Mouse (Mus musculus): ENCODE measurements around the gene Tasp1.

Tasp1 gene

GRCm38 (mm10) chr2:140066353-140067314 is at the start of gene Tasp1:
TSS of gene Tasp1 (minus strand) at chr2:140066805.
- under 1% methylated on average over 68 of the region's 68 CpGs for WGBS

DNA sequence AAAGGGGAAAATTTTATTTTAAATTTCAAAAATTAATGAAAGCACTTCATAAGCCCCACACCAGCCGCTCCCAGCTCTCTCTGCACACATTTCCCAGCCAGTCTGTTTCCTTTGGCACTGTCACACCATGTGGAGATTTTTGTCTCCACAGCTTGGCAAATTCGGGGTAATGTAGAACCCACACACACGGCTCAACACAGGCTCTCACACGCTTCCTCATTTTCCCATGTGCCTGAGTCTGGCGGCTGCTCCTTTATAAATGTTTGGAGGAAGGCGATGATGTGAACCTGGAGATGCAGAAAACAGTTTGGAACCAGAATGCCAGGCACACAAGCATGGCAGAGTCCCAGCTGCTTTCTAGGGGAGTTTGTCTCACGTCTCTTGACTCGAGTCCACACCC is 47.2 kb upstream of the Tasp1 start:
- 49% methylated on average over 8 of the region's 8 CpGs for WGBS

GRCm38 (mm10) chr2:140108945-140109344 is 42.3 kb upstream of the Tasp1 start:
- WGBS = 36% methylated on average over 1 of the region's 1 CpGs

DNA sequence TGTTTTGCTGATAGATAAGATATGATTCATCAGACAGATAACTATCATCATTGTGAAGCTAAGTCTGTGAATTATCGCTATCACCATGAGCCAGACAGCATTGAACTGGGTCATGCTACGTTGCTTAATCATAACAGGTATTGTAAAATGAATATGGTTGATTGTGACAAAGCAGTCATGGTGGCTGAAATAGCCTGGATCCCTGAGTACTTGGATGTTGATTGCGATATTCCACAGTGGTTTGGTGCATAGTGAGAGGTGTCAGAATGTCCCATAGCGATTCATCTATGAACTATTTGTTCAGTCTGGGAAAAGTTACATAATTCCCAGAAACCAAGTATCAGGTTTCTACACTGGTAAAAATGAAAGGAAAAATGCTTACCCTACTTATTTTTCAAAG is 41.0 kb upstream of the Tasp1 start:
- 84% methylated on average over 4 of the region's 4 CpGs for WGBS

DNA sequence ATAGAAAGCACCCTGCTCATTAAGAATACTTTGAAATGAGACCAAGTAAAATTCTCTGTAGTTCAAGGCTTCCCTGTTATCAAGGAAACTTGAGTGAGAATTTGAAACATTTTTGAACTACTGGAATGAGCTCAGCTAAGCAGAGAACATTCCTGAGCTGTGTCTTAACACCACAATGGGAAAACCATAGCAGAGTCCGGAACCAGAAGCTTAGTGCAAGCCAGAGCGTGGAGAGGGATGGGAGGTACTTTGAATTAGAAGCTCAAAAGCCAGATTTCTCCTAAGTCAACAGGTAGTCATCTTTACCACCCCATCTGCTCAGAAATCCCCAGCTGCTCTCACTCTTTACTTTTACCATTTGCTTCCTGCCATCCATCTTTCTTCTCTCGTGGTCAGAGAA is 38.3 kb upstream of the Tasp1 start:
- 48% methylated on average over 3 of the region's 3 CpGs for WGBS

DNA sequence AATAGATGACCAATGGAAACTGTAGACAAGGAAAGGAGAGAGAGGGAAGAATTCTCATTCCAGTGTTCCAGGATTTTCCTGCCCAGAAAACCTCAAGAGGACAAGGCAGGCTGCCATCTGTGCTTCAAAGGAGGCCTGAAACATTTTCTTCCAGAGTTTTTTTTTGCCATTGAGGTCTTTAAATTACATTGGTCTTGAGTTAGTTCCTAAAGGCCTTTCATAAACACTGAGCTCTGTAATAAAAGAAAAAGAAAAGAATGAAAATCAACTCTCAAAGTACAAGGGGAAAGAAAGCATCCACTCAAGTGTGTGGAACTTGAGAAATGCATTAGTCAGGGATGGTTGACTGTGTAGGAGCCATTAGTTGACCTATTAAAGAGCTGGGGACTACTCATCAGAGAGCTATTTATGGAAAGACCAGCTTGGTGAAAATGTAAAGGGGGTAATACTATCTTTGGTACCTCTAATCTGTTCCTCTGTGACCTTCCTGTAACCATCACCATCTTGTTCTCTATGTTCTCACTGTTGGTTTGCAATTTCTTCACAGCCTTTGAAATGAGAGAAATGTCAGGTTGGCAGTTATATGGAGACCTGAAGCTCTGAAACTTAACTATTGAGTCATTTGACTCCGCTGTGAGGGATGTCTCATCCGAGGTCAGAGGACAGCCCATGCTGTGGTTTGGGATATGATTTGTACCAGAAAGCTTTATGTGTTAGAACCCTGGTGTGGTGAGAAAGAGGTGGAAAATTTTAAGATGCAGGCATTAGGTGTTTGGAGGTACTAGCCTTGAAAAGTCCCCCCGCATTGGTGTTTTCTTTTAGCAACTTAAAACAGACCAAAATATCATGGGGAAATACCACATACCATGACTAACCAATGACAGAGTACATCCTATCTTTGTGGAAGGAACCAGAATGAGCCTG is 34.2 kb upstream of the Tasp1 start:
- WGBS = 88% methylated on average over 3 of the region's 3 CpGs

DNA sequence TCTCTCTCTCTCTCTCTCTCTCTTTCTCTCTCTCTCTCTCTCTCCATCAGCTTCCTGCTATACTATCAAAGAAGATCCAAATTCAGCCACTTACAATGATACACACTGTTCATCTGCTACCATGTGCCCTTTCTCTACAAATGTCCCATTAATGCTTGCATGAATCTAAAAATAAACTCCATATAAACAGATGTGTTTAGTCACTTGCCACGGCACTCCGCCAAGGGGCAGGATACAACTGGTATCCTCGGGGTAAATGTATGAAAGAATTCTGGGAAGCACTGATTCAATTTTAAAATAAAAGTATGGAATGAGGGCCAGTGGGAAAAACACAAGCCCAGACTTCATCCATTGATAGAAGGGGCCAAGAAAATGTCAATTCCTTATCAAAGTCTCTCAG is 33.4 kb upstream of the Tasp1 start:
- WGBS = 63% methylated on average over 3 of the region's 3 CpGs

DNA sequence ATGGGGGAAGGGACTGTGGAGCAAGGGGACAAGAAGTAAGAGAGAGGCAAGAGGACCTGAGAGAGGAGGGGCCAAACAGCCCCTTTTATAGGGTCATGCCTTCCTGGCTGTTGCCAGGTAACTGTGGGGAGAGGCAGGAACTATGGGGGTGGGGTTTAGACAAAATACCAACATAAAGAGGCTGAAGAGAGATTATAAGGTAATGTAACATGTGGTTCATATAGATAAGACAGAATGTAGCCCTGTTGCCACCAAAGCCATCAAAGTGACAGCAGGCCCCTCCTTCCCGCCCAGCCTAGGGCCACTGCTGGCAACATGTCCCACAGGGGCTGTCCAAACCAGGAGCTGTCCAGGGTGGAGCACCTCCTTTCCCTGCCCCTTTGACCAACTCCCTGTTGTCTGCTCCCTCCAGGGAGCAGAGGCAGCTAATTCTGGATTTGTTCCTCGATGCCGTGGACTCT is 30.6 kb upstream of the Tasp1 start:
- 83% methylated on average over 3 of the region's 3 CpGs for WGBS

GRCm38 (mm10) chr2:140096034-140096433 is 29.4 kb upstream of the Tasp1 start:
- WGBS = 77% methylated on average over 5 of the region's 5 CpGs

- WGBS = 70% methylated on average over 5 of the region's 5 CpGs
Measured at GRCm38 (mm10) chr2:140093433-140093832, 26.8 kb upstream of the Tasp1 start.

DNA sequence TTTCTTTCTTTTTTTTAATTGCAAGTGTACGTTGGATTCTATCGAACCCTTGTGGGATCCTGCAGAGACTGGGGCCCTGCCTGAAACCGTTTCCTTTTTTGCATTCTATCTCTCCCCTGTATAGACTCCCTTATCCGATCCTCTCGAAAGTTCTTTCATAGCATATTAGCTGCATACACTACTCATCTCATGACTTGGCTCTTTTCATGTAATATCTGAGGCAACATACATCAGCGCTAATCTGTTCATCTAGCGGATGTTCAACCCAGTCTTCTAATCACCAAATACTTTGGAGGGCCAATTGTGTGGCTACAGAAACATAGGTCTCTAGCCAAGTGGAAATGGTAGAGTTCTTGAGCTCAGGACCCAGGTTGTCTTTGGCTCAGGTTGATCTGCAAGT is 17.6 kb upstream of the Tasp1 start:
- WGBS = 95% methylated on average over 7 of the region's 7 CpGs

DNA sequence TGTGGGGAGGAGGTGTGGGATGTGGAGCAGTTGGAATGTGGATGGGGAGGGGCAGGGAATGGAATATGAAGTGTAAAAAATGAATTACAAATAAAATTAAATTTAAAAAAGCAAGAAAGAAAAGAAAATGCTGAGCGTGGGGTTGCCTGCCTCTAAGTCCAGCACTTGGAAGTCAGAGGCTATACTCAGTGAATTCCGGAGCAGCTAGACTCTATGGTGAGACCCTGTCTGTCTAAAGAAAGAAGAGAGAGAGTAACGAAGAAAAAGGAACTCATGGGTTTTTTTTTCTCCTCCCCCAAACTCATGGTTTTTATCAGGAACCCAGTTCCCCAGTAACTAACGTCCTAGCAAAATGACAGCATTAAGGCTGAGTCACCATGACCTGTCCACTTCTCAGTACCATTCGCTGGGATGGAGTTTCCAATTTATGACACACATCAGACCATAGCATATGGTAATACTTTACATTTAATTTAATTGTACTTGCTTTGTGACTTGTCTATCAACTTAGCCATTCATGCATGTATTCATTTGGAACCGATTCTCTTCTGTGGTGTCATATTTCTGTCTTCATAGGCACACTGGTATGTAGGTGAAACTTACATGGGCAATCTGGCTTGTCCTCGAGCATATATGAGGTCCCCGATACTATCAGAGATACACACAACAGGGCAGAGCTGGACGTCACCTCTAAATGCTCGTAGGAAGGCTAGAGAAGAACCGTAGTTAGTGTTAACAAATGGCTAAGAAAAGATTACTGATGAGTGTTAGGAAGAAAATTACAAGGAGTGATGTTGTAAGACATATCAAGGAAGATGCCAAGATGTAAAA is 14.4 kb upstream of the Tasp1 start:
- 86% methylated on average over 11 of the region's 11 CpGs for WGBS

DNA sequence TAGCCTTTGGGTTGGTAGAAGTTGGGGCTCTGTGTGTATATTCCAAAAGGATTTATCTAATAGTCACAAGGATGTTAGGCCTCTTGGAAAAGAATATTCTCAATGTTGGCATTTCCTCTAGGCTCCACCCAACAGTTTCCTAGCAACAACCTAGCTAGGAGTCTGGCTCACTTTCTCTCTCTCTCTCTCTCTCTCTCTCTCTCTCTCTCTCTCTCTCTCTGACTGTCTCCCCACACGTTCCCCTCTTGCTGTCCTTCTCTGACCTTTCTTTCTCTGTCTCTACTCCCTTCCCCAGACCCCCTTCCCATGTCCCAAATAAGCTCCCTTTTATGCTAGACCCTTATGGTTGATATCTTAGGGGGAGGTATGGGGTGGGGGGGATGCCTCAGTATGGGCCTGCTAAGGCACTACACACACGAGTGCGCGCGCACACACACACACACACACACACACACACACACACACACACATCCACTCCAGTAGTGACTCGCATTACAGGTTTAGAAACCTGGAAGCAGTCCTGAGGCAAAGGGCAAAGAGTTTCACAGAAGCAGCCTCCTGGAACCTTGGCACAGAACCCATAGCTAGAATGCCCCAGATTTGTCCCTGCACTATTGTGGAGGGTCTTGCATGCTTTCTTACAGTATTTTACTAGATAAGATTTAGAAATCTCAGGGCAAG is 12.1 kb upstream of the Tasp1 start:
- 63% methylated on average over 6 of the region's 6 CpGs for WGBS

GRCm38 (mm10) chr2:140077476-140077875 is 10.9 kb upstream of the Tasp1 start:
- WGBS = 65% methylated on average over 1 of the region's 1 CpGs

- 85% methylated on average over 3 of the region's 3 CpGs for WGBS
Measured at GRCm38 (mm10) chr2:140075150-140075549, 8.5 kb upstream of the Tasp1 start.

DNA sequence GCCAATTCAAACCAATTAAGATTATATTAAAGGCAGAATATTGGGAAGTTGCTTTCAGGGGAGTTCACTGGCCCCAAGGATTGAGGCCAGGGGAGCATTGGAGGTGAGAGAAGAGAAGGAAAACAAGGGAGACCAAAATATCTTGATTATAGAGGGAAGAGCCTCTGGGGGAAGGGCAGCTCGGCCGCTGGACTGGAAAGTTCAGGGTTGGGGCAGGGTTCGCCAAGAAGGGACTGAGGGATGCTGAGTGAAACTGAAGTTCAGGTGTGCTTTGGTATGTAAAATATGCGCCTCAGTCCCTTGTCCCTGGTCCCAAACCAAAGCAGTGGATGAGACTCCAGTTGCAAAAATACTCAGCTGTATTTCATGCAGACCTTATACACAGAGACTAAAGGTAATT is 911 bp upstream of the Tasp1 start:
- WGBS = 65% methylated on average over 4 of the region's 4 CpGs

DNA sequence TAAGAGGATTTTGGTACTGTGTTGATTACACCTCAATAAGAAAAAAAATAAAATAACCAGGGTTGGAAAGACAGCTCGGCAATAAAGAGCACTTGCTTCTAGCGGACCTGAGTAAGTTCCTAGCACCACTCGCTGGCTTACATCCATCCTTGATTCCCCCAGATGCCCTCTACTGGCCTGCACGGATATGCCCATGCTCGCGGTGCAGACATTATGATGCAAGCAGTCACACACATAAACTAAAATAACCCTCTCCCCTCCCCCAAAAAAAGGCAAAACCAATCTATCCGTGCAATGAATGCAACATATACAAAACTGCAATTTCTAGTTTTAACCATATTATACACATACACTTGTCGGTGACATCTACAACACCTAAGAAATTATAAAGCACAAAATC is 929 bp downstream of the Tasp1 start:
- 71% methylated on average over 8 of the region's 8 CpGs for whole genome bisulfite sequencing

DNA sequence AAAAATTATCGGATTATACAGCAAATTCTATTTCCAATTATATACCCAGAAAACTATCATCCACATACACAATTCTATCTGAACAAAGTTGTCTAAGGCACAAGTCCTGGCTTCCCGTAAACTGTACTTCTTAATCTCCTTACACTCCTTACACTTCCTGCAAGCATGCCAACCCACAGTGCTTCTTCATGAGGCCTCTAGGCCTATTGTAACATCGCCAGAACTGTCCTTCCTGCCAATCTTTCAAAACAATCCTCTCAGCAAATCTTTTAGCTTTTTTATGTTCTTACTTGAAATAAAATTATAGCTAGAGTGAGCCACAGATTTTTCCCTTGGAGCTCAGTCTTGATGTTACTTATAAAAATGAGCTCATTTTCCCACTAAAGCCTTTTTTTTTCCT is 5.1 kb downstream of the Tasp1 start:
- 71% methylated on average over 3 of the region's 3 CpGs for WGBS

- 90% methylated on average over 4 of the region's 4 CpGs for WGBS
Measured at GRCm38 (mm10) chr2:140060092-140060867, 6.3 kb downstream of the Tasp1 start.

DNA sequence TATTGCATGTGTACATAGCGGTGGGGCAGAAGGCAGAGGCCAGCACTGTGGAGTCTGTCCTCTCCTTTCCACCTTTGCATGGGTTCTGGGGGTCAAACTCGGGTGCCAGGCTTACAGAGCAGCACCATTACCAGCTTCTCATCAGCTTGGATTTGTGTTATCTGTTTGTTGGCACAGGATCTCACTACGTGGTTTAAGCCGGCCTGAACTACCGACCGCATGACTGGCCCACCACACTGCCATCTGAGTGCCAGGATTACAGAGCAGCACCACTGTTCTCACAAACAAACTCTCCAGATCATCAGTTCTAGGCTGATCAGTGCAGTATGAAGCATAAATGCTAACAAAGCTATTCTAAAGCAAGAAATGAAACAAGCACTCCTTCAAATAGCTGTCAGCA is 8.5 kb downstream of the Tasp1 start:
- WGBS = 84% methylated on average over 6 of the region's 6 CpGs
